Mouse (Mus musculus): Measurements from ENCODE around the gene Zmynd19.

DNA sequence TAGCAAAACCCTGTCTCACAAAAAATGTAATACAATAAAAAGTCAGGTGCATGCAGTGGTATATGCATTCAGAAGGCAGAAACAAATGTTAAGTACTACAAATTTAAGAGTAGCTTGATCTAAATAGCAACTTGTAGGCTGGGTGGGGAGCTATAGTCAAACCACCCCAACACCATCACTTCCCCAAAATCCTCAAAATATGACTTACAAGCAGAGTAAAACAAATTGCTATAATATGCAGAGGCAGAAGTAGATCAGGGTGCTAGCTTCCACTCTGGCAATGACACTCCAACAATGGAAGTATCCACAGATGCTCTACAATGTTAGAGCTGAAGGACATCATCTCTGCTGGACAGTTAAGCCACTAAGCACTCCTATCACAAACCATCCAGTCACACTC, 37.0 kb upstream of the Zmynd19 start:
- TF ChIP-seq CTCF (conservative IDR thresholded peaks at IDR 0.05; ENCODE audit: low read length), result no peak
- TF ChIP-seq POU5F1 (IDR thresholded peaks at IDR 0.05; ENCODE audit: borderline replicate concordance, low read length), result no peak
